Mouse (Mus musculus): ENCODE measurements around the gene Nrap.
"Not testable (repeated sequence)": the region's sequence is repeated elsewhere in the genome, so short reads cannot be mapped to it uniquely, and the experiment has no call there.

Nrap gene

DNA sequence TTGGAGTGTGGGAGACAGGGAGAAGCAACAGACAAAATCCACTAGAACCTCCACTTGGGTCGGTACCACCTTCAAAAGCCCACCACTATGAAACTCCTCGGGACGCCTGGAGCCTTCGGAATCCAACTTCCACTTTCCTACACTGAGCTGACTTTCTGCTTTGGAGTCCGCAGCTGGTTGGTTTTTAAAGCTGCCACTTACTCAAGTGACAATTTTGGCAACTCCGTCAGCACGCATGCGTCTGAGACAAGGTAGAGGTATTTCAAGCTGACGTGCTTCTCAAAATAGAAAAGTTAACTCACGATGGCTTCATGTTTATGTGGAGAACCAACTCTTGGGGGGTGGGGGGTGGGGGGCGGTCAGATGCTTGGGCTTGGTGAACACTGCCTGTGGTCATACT is at the start of gene Nrap:
Gene Nrap (minus strand): TSS at position 159 of the 400 bp plus-strand sequence.
- no peak for DNase-seq

DNA sequence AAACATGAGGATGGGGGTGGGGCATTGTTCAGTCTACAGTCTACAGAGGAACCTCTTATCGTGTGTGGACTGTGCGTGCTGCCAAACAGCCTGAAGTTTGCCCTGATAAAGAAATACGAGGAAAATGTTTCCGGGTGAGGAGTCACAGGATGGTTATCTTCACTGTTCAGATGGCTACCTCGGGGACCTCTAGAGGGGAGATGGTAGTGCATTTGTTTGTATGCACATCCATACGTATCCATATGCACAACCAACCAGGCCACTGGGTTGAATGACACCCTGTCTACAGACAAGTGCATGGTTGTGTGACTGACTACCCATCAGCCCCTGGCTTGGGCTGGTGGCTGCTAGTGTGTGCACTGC is 49.2 kb upstream of the Nrap start:
- DNase-seq, result no peak

DNA sequence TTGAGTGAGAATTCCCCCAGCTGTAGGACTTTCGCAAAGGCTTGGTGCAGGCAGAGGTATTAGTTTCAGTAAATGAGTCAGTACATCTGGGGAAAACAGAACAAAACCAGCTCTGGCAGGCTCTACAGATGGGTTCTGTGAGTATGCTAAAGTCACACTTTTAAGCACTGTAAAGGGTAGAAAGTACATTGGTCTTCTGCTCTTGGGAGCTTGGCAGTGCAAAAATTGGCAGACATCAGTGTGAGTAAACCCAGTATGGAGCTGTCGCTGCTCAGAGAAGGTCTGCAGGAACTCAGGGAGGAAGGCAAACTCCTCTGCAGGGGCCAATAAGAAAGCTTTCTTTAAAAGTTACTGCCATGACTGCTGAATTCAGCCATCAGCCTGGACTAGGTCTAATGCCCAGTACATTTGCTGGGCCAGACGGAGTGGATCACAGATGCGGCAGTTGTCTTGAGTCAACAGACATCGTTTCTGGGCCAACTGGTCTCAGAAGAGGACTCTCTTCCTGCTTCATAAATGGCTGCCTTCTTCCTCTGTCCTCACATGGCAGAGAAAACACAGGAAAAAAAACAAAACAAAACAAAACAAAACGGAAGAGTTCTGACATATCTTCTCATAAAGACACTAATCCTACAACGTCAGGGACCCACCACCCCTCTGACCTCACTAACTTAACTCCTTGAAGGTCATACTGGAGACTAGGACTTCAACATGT is 48.7 kb upstream of the Nrap start:
- no peak for DNase-seq

DNA sequence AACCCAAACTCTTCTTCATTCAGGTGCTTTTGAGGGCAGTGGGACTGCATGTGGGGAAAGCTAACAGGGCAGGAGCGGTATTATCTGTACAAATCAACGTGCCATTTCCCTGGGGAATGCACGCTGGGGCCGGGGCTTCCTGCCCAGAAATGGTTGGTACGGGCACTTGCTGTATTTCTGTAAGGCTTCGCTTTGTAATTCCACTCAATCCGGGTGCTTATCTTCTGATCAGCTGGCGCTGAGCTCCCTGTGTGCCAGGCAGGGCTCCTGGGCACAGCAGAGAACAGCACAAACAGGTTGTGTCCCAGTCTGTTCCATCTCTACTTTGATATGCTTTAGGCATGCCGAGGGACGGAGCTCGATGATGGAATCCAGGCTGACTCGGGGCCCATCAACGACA is 46.5 kb upstream of the Nrap start:
- DNase-seq, result no peak

DNA sequence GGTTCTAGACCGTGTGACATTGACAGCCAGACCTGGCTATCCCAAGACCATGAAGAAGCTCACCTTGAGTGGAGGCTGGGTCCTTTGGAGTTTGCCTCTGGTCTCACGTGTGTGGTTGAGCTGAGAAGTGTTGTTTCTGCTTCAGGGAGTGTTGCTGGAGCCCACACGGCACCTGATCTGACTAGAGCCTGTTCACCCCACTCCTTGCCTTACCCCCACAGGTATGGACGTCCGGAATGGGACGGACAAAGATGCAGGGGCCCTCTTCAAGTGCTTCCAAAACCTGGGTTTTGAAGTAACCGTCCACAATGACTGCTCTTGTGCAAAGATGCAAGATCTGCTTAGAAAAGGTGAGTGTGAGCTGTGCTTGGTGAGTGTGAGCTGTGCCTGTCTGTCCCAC is 43.7 kb upstream of the Nrap start:
- DNase-seq, result no peak

DNA sequence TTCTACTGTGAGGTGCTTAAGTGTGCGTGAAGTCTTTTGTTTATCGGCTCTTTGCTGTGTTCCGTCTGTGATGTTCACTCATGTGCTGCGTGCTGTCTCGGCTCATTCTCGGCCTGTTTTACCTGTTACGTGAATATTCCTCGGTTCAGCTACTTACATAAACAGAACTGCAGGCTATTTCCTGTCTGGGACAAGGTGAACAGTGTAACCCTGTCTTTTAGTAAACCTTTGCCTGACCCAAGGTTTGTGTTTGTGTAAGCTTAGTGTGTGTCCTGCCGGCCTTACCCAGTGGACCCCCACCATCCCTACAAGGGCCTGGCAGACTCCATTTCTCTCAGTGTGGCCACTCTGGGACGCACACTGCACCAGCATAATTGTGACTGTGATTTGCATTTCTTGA is 42.9 kb upstream of the Nrap start:
- no peak for DNase-seq

DNA sequence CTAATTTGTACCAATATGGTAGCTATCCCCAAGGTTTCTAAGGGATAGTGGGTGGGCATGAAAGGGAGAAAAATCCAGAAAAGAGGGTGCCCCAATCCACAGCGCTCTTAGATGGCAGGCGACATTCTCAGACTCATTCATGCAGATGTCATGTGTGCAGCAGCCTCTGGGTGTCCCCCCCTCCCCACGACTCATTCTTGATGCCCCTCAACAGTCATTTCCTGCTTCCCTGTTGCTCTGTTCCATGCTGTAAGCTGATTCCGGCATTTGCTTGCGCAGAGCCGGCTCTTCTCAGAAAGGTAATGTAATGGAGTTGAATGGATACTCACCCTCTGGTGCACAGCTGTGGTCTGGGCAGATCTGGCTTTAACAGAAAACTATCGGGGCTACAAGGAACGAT is 40.5 kb upstream of the Nrap start:
- DNase-seq, result no peak

DNA sequence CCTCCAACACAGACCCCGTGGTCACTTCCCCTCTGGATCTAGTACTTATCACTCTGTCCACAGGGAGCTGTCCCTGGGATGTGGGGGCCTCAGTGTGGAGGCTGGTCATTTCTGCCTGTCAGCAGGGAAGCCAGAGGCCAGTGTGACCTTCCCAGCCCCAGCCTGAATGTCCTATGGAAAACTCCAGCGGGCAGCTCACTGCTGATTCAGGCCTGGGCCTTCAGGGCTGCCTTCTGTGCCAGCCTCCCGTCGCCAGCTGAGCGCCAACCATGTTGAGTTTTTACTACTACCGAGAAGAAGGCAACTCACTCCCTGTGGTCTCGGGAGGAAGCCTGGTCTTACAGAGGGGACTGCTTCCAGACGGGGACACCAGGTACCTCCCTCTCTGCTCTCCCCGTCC is 35.7 kb upstream of the Nrap start:
- no peak for DNase-seq

DNA sequence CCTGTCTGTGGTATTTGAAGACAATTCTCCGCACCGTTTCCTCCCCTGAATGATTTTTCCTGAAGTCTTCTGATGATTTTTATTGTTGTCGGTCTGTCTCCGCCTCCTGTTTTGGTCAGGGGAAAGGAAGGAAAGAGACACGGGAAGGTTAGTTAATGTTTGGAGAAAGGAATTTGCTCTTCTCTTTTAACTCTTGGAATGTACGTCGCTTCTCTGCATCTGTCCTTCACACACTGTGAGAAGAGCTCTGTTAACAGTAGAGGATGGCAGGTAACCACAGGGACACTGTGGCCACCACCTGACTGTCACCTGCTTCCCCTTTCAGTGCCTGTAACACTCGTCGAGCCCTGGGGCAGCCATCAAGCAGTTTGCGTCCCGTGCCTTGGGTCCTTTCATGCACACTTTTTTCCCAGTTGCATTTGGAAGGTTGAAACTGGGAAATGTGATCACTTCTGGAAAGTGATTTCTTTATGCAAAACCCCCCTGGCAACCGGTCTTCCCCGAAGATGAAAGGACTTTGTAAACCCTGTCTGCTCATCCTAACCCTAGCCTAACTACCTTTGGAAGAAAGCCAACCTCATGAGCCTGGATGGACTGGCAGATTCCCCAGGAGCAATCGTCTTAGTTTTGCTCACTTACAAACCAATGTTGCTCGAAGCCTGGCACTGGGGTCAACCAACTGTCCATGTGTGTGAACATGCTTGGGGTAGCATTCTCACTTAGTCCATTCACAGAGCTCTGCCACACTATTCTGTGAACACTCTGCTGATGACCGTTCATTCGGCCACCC is 35.0 kb upstream of the Nrap start:
- no peak for DNase-seq

DNA sequence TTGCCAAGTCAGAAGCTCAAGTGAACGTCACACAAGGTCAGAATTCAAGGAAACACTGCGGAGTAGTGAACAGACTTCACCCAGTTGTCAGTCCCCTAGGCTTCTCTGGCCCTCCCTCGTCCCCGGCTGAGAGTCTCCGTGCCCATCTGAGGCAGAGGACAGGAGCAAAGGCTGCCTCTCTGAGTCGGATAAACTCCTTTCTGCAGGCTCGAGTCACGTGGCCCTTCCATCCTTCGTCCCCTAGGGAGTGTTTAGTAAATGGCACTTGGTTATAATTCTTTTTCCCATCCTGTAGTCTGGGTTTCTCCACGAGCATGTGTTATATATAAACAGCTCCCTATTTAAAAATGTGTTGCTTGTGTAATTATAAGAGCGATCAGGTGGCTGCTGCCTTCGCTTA is 33.5 kb upstream of the Nrap start:
- no peak for DNase-seq

DNA sequence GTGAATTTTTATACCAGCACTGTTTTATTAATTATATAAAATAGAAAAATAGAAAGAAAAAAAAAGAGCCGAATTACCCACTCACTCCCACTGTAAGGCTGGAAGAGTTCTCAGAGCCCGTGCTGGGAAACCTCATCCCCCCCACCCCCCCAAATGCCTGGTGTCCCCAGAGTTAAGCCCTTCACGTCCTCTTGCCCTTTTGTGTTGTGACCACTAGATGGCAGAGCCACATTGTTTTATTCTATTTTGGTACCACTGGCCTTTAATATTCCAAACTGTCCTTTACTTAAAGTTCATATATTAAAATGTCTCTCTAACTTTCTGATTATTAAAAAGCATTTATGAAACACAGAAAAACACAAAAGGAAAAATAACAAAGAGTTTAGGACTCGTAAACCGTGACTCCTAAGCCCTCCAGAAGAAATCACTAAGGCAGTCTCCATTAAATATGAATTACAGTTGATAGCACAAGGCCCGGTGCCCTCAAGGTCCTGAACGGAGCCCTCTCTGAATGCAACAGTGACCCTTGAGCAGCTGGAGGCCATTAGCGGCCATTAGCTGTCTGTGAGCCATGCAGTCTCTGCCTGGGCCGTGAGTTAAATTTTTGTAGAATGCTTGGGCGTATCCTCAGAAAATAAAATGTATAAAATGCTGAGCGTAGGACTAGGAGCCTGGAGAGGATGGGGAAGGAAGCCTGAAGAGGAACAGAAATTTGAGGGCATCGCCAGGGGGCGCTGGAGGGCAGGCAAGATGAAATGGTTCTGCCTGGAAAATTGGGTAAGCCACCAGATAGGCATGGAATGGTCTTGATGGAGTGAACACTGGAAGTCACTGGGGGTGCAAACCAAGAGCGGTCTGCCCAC is 32.9 kb upstream of the Nrap start:
- peak; percentile 37 to 77 for DNase-seq

DNA sequence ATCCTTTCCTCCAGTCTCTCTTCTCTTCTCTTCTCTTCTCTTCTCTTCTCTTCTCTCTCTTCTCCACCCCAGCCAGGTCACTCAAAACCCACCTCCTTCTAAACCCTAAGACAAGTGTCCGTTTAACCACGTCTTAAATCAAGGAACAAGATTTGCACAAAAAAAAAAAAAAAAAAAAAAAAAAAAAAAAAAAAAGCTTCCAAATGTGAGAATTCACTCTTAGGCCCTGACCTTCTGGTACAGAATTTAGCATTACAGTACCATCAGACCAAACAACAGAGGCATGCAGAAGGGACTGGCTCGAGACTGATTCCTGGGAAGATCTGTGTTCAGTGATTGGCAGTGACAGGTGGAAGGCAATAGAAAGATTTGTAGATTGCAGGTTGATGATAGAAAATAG is 30.5 kb upstream of the Nrap start:
- DNase-seq, result no peak

DNA sequence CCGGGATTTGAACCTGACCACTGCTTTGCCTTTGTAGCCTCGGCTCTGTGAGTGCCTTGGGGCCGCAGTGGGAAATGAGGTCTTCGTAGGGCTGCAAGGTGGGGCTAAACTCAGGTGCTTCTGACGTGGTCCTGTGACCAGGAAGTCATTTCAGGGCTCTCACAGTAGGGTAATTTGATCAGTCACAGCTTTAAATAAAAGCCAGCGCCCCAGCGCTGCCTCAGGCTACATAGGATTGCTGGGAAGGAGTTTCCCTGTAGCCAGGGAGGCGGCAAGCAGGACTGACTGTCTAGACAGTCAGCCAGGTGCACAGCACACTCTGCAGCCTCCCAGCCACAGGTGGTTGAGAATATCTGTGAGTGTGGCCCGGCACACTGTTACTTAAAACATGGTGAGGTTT is 29.6 kb upstream of the Nrap start:
- DNase-seq, result no peak

DNA sequence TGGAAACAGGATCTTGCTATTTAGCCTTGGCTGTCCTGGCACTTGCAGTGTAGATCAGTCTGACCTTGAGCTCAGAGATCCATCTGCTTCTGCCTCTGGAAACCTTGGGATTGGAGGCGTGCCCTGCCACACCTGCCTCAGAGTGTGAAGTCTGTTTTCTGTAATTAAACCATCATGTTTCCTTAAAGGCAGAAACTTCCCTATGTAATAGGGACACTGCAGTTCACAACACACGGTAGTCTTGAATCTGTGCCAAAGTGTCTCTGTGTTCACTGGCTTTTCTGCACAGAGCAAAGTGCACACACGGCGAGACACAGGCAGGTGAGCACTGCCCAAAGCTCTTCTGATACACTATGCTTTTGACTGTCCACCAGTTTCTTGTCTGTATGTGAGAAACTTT is 28.6 kb upstream of the Nrap start:
- DNase-seq, result no peak

DNA sequence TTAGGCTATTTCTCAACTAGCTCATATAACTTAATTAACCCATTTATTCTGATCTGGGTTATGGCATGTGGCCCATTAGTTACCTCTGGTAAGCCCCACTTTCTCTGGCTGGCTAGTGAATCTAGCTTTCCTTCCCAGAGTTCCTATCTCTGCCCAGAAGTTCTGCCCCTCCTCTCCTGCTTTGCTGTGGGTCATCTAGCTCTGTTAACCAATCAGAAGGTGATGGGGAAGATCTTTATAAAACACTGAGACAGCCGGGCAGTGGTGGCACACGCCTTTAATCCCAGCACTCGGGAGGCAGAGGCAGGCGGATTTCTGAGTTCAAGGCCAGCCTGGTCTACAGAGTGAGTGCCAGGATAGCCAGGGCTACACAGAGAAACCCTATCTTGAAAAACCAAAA is 20.0 kb upstream of the Nrap start:
- not testable (repeated sequence) for DNase-seq

DNA sequence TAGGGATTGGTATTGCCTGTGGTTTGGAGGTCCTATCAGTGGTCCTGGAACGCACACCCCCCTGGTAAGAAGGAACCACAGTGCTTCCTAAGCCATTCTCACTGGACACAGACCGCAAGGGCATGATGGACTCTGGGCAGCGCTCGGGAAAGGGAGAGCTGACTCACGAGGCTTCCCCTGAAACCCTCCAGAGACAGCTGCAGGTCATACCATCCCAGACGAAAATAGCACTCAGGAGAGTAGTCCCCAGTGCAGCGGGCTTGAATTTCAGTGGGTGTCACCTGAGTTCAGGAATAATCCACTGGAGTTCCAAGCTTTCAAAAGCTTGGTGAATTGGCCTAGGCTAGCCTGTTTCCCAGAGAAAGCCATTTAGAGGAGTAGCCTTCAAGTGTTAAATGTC is 16.7 kb upstream of the Nrap start:
- no peak for DNase-seq

DNA sequence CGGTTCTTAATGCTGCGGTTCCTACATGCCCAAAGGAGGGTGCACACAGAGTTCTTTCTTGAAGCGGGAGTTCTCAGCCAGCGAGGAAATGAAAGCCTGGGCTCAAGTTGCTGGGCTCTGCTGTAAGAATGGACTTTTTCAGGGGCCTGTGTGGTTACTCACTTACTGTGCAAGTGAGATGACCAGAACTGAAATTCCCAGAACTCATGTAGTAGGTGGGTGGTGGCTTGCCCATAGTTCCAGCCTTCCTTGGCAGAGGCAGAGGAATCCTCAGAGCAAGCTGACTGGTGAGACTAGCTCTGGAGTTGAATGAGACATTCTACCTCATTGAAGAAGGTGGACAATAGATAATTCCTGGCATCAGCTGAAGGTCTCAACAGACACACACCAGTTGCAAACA is 16.0 kb upstream of the Nrap start:
- no peak for DNase-seq

DNA sequence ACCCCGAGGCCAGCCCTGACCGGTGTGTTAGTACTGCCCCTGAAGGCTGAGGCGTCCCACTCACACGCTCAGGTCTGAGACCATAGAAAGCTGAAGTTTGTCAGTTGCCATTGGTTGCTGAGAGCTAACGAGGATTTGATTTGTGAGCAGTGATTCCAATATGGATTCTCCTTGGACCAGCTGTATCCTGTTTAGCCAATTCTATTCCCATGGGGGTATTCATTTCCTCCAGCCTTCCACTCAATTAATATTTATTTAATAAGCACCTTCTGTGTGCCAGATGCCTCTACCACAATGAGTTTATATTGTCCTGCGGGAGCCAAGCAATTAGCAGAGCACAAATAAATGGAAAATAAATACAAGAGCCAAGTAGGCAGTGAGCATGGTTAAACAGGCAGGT is 12.0 kb upstream of the Nrap start:
- no peak for DNase-seq

DNA sequence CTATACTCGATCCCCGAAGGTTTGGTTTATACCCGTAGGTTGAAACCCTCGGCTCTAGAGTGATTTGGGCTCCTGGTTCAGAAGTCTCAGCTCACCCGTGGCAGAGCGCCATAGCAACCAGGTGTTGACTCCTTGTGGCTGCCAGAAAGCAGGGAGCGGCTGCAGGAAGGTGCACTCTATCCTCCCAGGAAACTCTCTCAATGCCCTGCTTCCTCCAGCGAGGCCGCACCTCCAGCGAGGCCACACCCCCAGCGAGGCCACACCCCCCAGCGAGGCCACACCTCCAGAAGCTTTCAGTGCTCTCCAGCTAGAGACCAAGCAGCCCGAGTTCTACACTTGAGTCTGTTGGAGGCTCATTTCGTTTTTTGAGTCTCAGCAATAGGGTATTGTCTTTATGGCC is 10.4 kb upstream of the Nrap start:
- peak; percentile 79 to 88 for DNase-seq

DNA sequence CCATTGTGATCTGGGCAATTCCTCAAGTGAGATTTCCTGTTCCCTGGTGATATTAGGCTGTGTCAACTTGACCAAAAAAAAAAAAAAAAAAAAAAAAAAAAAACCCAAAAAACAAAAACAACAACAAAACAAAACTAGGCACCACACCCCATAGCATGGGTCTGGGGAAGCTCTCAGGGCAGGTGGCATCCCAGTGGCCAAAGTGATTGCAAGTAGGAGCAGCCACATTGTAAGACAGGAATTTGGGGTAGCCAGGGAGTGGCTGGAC is 8.6 kb upstream of the Nrap start:
- DNase-seq, result no peak

DNA sequence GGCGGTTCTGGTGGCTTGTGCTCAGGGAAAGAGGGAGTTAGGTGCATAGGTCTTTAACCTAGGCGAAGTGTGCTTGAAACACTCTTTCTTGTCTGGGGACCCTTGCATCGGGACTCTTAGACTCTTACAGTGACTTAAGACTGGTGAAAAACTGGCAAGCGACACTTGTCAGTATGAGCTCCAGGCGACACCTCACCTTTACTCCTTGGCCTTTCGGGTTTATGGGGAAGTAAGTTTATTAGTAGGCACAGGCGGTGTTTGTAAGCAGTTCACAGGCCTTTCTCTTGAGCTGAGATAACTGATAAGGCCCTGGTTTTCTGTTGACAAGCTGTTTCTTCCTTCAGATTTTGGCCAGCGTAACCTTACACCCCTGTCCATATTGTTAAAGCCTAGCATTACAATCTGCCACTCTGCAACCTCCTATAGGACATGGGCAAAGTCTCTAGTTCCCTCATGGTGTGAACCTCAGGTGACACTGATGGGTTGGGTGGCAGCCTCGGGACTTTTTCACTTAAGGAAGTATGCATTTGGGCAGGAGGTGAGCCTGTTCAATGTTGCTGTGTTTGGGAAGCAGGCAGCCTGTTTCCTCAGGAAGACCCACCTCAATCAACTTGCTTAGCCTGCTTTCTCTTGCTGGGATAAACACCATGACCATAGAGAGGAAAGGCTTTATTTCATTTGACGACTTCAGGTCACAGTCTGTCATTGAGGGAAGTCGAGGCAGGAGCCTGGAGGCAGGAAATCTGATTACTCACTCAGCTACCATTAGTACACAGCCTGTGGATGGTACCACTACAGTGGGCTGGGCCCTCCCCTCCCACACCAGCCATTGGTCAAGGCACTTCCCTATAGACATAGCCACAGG is 8.1 kb upstream of the Nrap start:
- no peak for DNase-seq

DNA sequence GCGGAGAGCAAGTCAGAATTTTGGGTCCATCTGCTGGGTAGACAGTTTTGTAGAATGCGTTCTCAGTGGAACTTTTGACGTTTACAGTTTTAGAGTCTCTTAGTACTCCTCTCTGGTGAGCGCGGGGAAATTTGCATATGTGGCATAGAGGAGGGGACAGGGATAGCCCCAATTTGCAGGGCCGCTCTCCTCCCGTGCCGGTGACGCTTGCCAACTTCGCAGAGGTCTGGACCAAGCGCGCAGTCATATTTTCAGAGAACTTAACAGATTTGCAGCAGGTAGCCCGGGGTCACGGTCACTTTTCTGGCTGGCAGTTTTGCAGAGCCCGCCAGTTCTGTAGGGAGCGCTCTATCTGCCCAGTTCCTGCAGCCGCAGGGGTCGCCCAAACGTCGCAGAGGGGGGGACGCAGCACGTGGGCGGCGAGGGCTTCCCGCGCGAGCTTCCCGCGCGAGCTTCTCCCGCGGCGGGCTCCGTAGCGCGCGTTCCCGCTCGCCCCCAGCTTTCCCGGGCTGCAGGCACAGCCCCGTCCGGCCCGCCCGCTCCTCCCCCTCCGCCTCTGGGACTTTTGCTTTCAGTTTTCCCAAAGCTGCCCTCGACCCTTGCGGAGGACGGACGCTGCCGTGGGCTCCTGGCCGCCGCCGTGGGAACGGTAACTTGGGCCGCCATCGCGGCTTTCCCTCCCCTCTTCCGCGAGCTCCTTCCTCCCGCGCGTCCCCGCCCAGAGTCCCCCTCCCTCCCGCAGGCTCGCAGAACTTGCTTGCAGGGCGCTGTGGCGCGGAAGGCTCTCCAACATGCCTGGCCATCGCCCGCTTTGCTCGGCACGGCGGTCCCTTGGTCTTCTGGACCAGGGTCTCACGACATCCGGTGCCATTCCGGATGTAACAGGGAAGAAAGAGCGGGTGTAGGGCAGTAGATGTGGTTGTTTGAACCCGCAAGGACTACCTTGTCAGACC is 7.1 kb upstream of the Nrap start, which contains the start of gene Casp7:
Gene Casp7 (plus strand): TSS at position 461 of the 953 bp plus-strand sequence.
- peak; percentile 57 to 64 for DNase-seq

Data from spleen, adult 18-20 months (tissue).